Mouse (Mus musculus): ENCODE results near the gene Pex12. TPM values are rescaled to one million over a fixed set of nuclear protein-coding genes. Genes with fewer than 3 reads are reported as not detected.

Gene Pex12
- polyA plus RNA-seq, 1 experiment from 2014 or later: 10.5 TPM

- H3K4me3 ChIP-seq (ENCODE audit: low read length): peak overlapping the region; percentile 60
- H3K4me2 ChIP-seq (ENCODE audit: low read depth, low read length): peak overlapping the region; percentile 66
- ATAC-seq (replicated peaks; ENCODE audit: extremely low read depth, insufficient read depth, low FRiP score): no peak
- H3K27ac ChIP-seq (ENCODE audit: low read length): peak overlapping the region; percentile 62
- WGBS: under 1% methylated on average over 5 of the region's 5 CpGs
- peaks cover 19% of the 10 kb centered on the region for H3K4me1 ChIP-seq (ENCODE audit: control insufficient read depth, insufficient read depth, low read length)
- H3K9ac ChIP-seq (ENCODE audit: low read length): peak overlapping the region; percentile 76
- H3K27me3 ChIP-seq (ENCODE audit: control insufficient read depth, insufficient read depth, low read length): no peaks in the 10 kb centered on the region
- no peaks in the 10 kb centered on the region for H3K9me3 ChIP-seq (replicated peaks; ENCODE audit: control insufficient read depth, low read length)
- peaks cover 17% of the 10 kb centered on the region for H3K36me3 ChIP-seq (ENCODE audit: control insufficient read depth, insufficient read depth)
Measured at GRCm38 (mm10) chr11:83292251-83292587, 10.2 kb downstream of the Pex12 start.

- Histone ChIP-seq H3K27me3 (ENCODE audit: control insufficient read depth, insufficient read depth, low read length) (no peaks in the 10 kb centered on the region), H3K4me1 (ENCODE audit: control insufficient read depth, insufficient read depth, low read length) (peaks cover 19% of the 10 kb centered on the region), H3K36me3 (ENCODE audit: control insufficient read depth, insufficient read depth) (peaks cover 13% of the 10 kb centered on the region), H3K27ac (ENCODE audit: low read length) (peak overlapping the region; percentile 71), H3K9ac (ENCODE audit: low read length) (peak overlapping the region; percentile 76), H3K9me3 (replicated peaks; ENCODE audit: control insufficient read depth, low read length) (no peaks in the 10 kb centered on the region), H3K4me3 (ENCODE audit: low read length) (peak overlapping the region; percentile 60), H3K4me2 (ENCODE audit: low read depth, low read length) (peak overlapping the region; percentile 78)
- peak; percentile 100 for ATAC-seq (replicated peaks; ENCODE audit: extremely low read depth, insufficient read depth, low FRiP score)
- under 1% methylated on average over 38 of the region's 38 CpGs for WGBS
Measured at GRCm38 (mm10) chr11:83291375-83292250, 10.8 kb downstream of the Pex12 start.

GRCm38 (mm10) chr11:83289633-83290032 lies 12.8 kb downstream of the Pex12 start:
- H3K36me3 ChIP-seq (ENCODE audit: control insufficient read depth, insufficient read depth): no peaks in the 10 kb centered on the region
- H3K27me3 ChIP-seq (ENCODE audit: control insufficient read depth, insufficient read depth, low read length): no peaks in the 10 kb centered on the region
- no peak for ATAC-seq (replicated peaks; ENCODE audit: extremely low read depth, insufficient read depth, low FRiP score)
- no peak overlapping the region for H3K4me3 ChIP-seq (ENCODE audit: low read length)
- no peak overlapping the region for H3K9ac ChIP-seq (ENCODE audit: low read length)
- 82% methylated on average over 2 of the region's 2 CpGs for WGBS
- H3K4me2 ChIP-seq (ENCODE audit: low read depth, low read length): no peak overlapping the region
- no peaks in the 10 kb centered on the region for H3K9me3 ChIP-seq (replicated peaks; ENCODE audit: control insufficient read depth, low read length)
- peaks cover 19% of the 10 kb centered on the region for H3K4me1 ChIP-seq (ENCODE audit: control insufficient read depth, insufficient read depth, low read length)
- no peak overlapping the region for H3K27ac ChIP-seq (ENCODE audit: low read length)

- H3K27ac ChIP-seq (ENCODE audit: low read length): no peak overlapping the region
- H3K36me3 ChIP-seq (ENCODE audit: control insufficient read depth, insufficient read depth): no peaks in the 10 kb centered on the region
- no peak overlapping the region for H3K9ac ChIP-seq (ENCODE audit: low read length)
- no peaks in the 10 kb centered on the region for H3K9me3 ChIP-seq (replicated peaks; ENCODE audit: control insufficient read depth, low read length)
- WGBS: 89% methylated on average over 5 of the region's 5 CpGs
- H3K4me3 ChIP-seq (ENCODE audit: low read length): no peak overlapping the region
- no peak for ATAC-seq (replicated peaks; ENCODE audit: extremely low read depth, insufficient read depth, low FRiP score)
- H3K4me2 ChIP-seq (ENCODE audit: low read depth, low read length): no peak overlapping the region
- H3K4me1 ChIP-seq (ENCODE audit: control insufficient read depth, insufficient read depth, low read length): peaks cover 17% of the 10 kb centered on the region
- H3K27me3 ChIP-seq (ENCODE audit: control insufficient read depth, insufficient read depth, low read length): no peaks in the 10 kb centered on the region
Measured at GRCm38 (mm10) chr11:83289036-83289435, 13.3 kb downstream of the Pex12 start.

- no peak within 1 kb of the TSS for H3K4me3 ChIP-seq (ENCODE audit: low read length)
- H3K9ac ChIP-seq (ENCODE audit: low read length): no peak within 1 kb of the TSS
- no peaks in the 10 kb centered on the region for H3K36me3 ChIP-seq (ENCODE audit: control insufficient read depth, insufficient read depth)
- no peak for ATAC-seq (replicated peaks; ENCODE audit: extremely low read depth, insufficient read depth, low FRiP score)
- H3K27me3 ChIP-seq (ENCODE audit: control insufficient read depth, insufficient read depth, low read length): no peaks in the 10 kb centered on the region
- H3K4me1 ChIP-seq (ENCODE audit: control insufficient read depth, insufficient read depth, low read length): peaks cover 7% of the 10 kb centered on the region; the same call in 1 of the 2 replicates
- no peak within 1 kb of the TSS for H3K4me2 ChIP-seq (ENCODE audit: low read depth, low read length)
- H3K27ac ChIP-seq (ENCODE audit: low read length): no peak within 1 kb of the TSS
- 47% methylated on average over 1 of the region's 1 CpGs for WGBS
- H3K9me3 ChIP-seq (replicated peaks; ENCODE audit: control insufficient read depth, low read length): no peaks in the 10 kb centered on the region
Measured at GRCm38 (mm10) chr11:83286566-83286965, 15.8 kb downstream of the Pex12 start, which contains the start of gene Slfn14. Slfn14 (minus strand) TSS chr11:83286726.

- H3K27me3 ChIP-seq (ENCODE audit: control insufficient read depth, insufficient read depth, low read length): no peaks in the 10 kb centered on the region
- ATAC-seq (replicated peaks; ENCODE audit: extremely low read depth, insufficient read depth, low FRiP score): no peak
- WGBS: 81% methylated on average over 4 of the region's 4 CpGs
- no peak overlapping the region for H3K4me2 ChIP-seq (ENCODE audit: low read depth, low read length)
- H3K9ac ChIP-seq (ENCODE audit: low read length): no peak overlapping the region
- no peaks in the 10 kb centered on the region for H3K9me3 ChIP-seq (replicated peaks; ENCODE audit: control insufficient read depth, low read length)
- peaks cover 3% of the 10 kb centered on the region; the same call in 1 of the 2 replicates for H3K4me1 ChIP-seq (ENCODE audit: control insufficient read depth, insufficient read depth, low read length)
- H3K36me3 ChIP-seq (ENCODE audit: control insufficient read depth, insufficient read depth): no peaks in the 10 kb centered on the region
- H3K27ac ChIP-seq (ENCODE audit: low read length): no peak overlapping the region
- H3K4me3 ChIP-seq (ENCODE audit: low read length): no peak overlapping the region
Measured at GRCm38 (mm10) chr11:83285627-83286026, 16.8 kb downstream of the Pex12 start.

GRCm38 (mm10) chr11:83282084-83282483 lies 20.3 kb downstream of the Pex12 start:
- Histone ChIP-seq H3K27me3 (ENCODE audit: control insufficient read depth, insufficient read depth, low read length) (no peaks in the 10 kb centered on the region), H3K4me2 (ENCODE audit: low read depth, low read length) (no peak overlapping the region), H3K4me3 (ENCODE audit: low read length) (no peak overlapping the region), H3K27ac (ENCODE audit: low read length) (no peak overlapping the region), H3K9ac (ENCODE audit: low read length) (no peak overlapping the region), H3K36me3 (ENCODE audit: control insufficient read depth, insufficient read depth) (no peaks in the 10 kb centered on the region), H3K9me3 (replicated peaks; ENCODE audit: control insufficient read depth, low read length) (no peaks in the 10 kb centered on the region), H3K4me1 (ENCODE audit: control insufficient read depth, insufficient read depth, low read length) (no peaks in the 10 kb centered on the region)
- 43% methylated on average over 2 of the region's 2 CpGs for WGBS
- ATAC-seq (replicated peaks; ENCODE audit: extremely low read depth, insufficient read depth, low FRiP score): no peak

- 72% methylated on average over 6 of the region's 6 CpGs for WGBS
- H3K27ac ChIP-seq (ENCODE audit: low read length): no peak overlapping the region
- no peak for ATAC-seq (replicated peaks; ENCODE audit: extremely low read depth, insufficient read depth, low FRiP score)
- H3K4me3 ChIP-seq (ENCODE audit: low read length): no peak overlapping the region
- no peaks in the 10 kb centered on the region for H3K27me3 ChIP-seq (ENCODE audit: control insufficient read depth, insufficient read depth, low read length)
- H3K36me3 ChIP-seq (ENCODE audit: control insufficient read depth, insufficient read depth): no peaks in the 10 kb centered on the region
- no peak overlapping the region for H3K9ac ChIP-seq (ENCODE audit: low read length)
- no peaks in the 10 kb centered on the region for H3K4me1 ChIP-seq (ENCODE audit: control insufficient read depth, insufficient read depth, low read length)
- H3K4me2 ChIP-seq (ENCODE audit: low read depth, low read length): no peak overlapping the region
- H3K9me3 ChIP-seq (replicated peaks; ENCODE audit: control insufficient read depth, low read length): no peaks in the 10 kb centered on the region
Measured at GRCm38 (mm10) chr11:83279691-83280090, 22.7 kb downstream of the Pex12 start.

GRCm38 (mm10) chr11:83279024-83279423 lies 23.4 kb downstream of the Pex12 start:
- H3K27ac ChIP-seq (ENCODE audit: low read length): no peak overlapping the region
- 80% methylated on average over 4 of the region's 4 CpGs for WGBS
- H3K4me3 ChIP-seq (ENCODE audit: low read length): no peak overlapping the region
- ATAC-seq (replicated peaks; ENCODE audit: extremely low read depth, insufficient read depth, low FRiP score): no peak
- no peaks in the 10 kb centered on the region for H3K36me3 ChIP-seq (ENCODE audit: control insufficient read depth, insufficient read depth)
- H3K27me3 ChIP-seq (ENCODE audit: control insufficient read depth, insufficient read depth, low read length): no peaks in the 10 kb centered on the region
- no peak overlapping the region for H3K9ac ChIP-seq (ENCODE audit: low read length)
- H3K4me2 ChIP-seq (ENCODE audit: low read depth, low read length): no peak overlapping the region
- no peaks in the 10 kb centered on the region for H3K4me1 ChIP-seq (ENCODE audit: control insufficient read depth, insufficient read depth, low read length)
- H3K9me3 ChIP-seq (replicated peaks; ENCODE audit: control insufficient read depth, low read length): no peaks in the 10 kb centered on the region
